Mouse (Mus musculus) layer of hippocampus, postnatal 10 days (tissue): ENCODE results near the gene Ppp1r14c. TPM values are rescaled to one million over a fixed set of nuclear protein-coding genes. Genes with fewer than 3 reads are reported as not detected.

ENCODE experiments used
- DNase-seq, 2 experiments: peaks; one replicate each; pipeline ENCODE4 v3.0.0; 2021; ENCODE audit warnings: low spot score in 2 of 2
- long read RNA-seq: library from polyadenylated mRNA; stranded (forward); transcript quantifications from one replicate; pipeline ENCODE4 v2.0.0, GENCODE M21; 2023
- total RNA-seq, 2 experiments: library from RNA; stranded (reverse); gene quantifications; 2 replicates each; pipeline ENCODE4 v1.2.3; 2021

The Ppp1r14c gene
- 100 to 1,000 TPM in 1 of 2 experiments, 10 to 100 TPM in 1; 95.9 to 102 TPM for total RNA-seq
- long read RNA-seq, transcript Ppp1r14c-201 (4 exons, 2,617 nt): major isoform, 145 of 159 reads
- long read RNA-seq, partial matches to known transcripts: 0 of 159 reads
- long read RNA-seq, other reads (novel, unspliced or antisense): 10 of 159 reads

DNA sequence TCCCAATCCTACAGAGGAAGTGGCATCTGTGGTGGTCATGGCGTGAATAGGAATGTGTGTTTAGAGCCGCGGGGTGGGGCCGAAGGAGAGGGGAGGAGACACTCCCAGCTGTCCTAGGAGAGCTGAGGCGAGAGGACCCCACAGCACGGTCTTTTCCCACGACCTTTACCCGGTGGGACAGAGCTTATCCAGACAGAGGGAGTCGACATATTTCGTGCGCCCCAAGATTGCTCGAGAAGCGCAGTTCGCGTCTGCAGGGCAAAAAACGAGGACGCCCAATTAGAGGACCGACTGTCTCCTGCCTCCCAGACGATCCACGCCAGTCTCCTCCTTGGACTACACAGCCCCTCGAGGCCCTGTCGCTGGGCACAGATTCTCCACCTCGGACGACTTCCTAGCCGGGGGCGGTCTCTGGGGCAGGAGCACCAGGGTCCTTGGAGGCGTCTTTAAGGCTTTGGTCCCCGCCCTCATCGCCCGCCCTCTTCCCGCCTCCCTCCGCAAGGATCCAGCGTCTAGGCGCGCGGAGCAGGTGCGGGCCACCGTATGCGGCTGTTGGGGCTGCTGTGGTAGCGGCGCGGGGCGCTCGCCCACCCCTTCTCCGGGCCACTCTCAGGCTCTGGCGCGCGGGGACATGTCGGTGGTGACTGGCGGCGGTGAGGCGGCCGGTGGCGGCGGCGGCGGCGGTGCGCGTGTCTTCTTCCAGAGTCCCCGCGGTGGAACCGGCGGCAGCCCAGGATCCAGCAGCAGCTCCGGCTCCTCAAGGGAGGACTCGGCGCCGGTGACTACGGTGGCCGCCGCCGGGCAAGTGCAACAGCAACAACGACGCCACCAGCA is at the start of gene Ppp1r14c:
Ppp1r14c (plus strand) TSS at position 22 of the 834 bp plus-strand sequence.
- DNase-seq: peak; percentile 64 to 76

DNA sequence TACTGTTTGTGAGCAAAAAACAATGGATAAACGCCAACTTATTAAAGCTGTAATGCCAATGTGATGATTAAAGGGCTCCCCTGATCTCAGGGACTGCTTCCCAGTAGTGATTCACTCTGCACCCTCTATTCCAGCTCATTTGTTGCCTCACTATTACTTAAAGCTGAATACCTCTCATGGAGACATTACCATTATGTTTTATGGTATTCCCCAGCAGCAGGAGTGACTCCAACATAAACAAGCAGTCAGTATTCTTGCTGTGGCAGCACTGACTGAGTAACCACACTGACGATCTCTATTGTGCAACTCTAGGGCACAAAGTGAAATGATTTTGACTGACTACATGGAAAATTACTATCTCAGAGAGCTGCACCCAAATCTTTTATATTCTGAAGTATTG is 44.5 kb upstream of the Ppp1r14c start:
- DNase-seq: no peak

DNA sequence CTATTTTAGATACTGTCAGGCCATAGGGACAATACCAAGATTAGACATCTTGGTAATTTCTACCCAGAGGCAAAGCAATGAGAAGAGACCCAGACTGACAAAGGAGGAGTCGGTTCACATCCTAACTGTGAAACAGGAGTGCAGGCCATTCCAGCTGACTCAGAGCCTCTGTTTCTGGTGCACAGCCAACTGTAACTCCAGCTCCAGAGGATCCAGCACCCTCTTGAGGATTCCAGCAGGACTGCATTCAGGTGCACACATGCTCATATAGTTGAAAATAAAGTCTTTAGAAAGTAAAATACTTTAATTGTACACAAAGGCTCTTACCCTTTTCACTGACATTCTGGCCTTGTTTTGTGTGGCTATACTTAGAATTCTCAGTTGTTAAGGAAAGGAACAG is 40.4 kb upstream of the Ppp1r14c start:
- DNase-seq: peak; percentile 32 to 38

DNA sequence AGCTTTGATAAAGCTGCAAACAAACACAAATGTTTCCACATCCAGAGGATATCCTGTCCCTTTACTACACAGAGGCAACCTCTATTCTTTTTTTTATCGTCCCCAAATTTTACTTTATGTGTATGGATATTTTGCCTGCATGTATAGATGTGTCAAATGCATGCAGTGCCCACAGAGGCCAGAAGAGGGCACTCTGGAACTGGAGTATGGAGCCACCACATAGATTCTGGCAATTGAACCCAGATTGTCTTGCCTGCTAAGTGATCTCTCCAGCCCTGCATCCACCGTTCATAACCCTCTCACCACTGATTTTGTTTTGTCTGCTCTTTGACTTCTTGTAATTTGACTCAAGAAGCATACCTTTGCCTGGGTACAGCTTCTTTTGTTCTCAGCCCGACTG is 33.0 kb upstream of the Ppp1r14c start:
- peak; percentile 84 to 86 for DNase-seq

DNA sequence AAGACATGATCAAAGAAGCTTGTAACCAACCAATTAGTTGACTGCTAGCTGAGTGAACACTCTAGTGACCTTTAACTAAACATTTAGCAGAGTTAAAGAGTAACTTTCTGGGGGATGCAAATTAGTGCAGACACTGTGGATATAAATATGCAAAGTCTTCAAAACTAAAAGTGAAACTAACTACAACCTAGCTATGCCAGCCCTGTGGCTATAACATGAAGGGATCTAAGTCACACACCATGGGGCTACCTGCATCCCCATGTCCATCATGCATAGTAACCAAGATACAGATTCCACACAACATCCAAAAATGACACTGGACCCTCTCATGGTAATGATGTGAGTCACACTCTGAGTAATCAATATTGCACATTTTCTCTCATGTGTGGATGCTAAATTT is 31.3 kb upstream of the Ppp1r14c start:
- DNase-seq: no peak

DNA sequence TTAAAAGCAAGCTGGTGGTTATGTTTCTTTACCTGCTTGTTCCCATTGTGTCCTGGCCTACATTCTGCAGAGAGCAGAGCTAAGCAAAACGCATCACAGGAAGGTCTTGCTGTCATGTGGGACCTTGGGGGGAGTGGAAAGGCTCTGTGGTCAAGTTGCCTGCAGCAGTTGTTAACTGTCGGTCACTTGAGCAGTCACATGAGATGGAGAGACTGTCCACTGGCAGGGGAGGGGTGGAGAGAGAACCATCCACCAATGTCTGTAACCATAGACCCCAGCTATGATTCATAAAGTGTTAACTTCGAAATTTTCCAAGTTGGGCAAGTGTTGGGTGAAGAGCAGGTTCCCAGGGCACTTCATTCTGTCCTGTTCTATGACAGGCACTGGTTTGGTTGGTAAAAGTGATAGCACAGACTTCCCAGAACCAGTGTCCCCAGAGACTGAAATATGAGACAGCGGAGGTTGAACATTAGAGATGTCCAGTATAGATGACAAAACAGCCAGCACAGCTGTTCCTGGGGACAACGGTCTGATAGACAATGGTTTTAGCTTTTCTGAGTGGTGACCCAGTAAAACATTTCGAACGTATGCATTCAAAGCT is 29.0 kb upstream of the Ppp1r14c start:
- no peak for DNase-seq

DNA sequence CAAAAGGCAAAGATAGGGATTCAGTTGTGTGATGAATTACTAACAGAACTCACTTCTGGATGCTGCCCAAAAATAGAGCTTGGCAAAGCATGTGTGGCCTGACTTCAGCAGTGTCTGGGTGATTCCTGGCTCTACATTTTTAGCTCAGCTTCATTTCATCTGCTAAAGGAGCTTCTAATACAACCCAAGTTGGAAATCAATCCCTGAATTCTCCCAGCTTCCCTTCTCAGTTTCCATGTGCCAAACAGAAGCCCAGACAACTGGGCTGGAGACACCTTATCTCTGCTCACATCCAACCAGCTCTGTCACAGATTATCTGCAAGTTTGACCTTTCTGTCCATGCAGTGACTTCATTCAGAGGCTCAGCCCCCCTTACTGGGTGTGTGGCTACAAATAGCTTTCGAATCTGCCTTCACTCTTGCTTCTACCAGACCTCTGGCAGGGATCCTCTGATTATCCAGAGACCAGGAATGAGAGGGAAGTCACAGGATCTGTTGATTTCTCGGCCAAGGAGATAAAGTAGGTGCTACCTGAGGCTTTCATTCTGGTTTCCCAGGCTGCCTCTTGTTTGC is 28.4 kb upstream of the Ppp1r14c start:
- DNase-seq: peak in 1 of 2 experiments; percentile 17

DNA sequence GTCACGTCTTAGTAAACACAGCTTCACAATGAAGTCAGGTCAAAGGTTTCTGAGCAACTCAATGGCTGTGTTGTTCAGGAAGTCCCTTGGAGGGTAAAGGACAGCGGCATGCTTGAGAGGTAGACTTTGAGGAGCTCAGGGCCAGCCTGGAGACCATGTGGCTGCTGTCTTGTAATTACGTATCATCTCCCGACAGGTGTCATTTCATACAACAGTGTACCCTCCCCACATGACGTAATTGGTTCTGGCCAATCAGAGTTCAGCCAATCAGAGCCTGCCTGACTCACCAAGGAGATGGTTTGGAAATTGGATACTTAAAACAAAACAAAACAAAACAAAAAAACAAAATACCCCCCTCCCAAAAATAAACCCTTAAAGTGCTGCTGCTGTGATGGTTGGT is 20.2 kb upstream of the Ppp1r14c start:
- no peak for DNase-seq

DNA sequence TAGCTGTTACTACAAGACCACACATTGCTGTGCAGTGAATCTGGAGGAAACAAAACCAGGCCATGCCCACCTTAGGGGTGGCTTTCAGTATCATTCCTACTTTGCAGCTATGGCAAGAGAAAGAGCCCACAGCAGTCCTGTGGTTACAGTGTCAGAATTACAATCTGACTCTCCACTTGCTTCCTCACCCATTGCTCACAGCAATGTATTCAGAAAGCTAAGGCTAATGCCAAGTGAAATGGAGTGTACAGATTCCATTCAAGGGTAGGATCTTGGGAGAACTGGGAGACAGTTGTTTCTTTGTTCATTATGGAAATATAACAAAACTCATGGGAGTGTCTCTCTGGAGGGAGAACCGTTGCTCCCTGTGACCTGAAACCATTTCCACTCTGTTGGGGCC is 6.3 kb upstream of the Ppp1r14c start:
- no peak for DNase-seq

DNA sequence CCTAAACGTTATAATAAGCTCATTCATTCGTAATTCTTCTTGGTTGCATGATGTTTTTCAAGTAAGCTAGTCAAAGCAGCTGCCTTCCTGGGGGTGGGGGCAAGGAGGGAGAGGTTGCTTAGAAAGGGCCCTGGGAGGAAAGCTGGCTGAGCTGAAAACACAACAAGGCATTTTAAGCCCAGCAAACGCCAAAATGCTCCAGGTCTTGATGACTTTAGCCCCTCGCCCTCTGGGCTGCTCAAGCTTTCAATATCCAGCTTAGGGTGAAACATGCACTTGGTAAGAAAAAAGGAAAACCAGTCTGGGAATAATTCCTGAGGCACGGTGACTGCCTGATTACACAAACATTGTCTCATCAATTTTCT is 204 bp upstream of the Ppp1r14c start:
- DNase-seq: no peak

DNA sequence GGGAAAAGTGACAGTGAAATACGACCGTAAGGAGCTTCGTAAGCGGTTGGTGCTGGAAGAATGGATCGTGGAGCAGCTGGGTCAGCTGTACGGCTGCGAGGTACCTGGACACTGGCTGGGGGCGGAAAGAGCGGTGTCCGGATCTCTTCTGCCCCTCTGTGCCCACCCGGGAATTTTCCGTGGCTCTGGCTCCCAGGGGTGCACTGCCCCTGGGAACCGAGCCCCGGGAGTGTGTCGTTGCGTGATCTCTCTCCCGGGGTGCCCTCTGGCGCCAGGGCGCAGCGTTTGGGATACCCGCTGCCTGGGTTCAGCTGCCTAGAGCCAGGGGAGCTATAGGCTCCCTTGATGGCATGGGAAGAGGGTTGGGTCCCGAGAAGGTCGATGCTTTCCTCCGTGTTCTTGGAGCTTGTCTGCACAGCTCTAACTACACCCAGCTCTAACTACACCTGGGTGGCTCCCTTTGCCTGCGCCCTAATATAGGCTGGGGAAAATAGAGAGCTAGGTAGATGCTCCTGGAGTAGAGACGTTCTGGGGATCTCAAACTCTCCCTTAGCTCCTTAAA is 1.1 kb downstream of the Ppp1r14c start:
- peak; percentile 57 to 70 for DNase-seq

DNA sequence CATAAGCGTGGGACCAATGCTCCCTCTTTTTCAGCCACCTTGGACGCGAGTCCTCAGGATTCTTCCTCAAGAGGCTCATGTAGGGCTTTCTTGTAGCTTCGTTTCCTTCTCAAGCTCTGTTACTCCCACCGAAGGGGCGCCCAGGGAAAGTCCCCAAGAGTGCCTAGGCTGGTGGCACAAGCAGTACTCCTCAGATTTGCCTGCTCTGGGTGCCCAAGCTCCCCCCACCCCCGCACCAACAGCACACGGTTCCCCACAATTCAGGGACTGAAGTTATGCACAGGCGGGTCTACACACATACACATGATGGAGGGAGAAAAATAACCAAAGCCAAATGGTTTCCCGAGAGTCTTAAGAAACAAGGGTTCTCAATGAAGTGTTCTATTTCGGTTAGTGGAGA is 1.6 kb downstream of the Ppp1r14c start:
- DNase-seq: peak; percentile 37 to 47

DNA sequence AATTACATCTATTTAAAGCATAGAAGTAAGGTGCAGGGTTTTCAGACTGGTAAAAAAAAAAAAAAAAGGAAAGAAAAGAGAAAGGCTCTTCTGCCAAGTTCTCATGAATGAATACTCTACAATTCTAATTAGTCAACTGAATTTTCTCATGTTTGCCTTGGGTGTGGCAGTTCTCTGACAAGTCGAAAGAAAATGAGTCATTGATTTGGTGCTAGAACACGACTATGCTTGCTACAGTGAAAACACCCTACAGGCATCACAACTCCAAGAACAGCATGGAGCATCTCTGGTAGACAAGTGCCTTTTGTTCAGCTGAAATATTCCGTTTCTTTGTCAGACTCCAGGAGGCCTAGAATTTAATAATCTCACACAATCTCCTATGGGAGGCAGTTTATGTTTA is 17.3 kb downstream of the Ppp1r14c start:
- DNase-seq: no peak

DNA sequence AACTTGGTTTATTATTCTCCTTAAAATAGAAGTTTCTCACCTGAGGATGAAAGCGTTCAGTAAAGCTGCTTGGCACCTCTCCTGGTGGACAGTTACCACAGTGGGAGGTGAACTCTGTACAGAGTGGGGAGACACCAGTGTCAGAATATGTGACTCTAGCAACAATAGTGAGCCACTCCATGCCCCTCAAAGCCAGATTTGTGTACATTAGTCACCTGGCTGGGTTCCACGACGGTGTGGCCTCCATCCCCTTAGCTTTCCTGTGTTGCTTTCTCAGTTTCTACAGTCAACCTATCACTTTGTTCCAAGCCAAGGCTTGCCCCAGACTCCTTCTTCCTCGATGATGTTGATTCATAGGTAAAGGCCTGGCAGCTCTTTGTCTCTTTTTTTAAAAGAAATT is 26.4 kb downstream of the Ppp1r14c start:
- no peak for DNase-seq

DNA sequence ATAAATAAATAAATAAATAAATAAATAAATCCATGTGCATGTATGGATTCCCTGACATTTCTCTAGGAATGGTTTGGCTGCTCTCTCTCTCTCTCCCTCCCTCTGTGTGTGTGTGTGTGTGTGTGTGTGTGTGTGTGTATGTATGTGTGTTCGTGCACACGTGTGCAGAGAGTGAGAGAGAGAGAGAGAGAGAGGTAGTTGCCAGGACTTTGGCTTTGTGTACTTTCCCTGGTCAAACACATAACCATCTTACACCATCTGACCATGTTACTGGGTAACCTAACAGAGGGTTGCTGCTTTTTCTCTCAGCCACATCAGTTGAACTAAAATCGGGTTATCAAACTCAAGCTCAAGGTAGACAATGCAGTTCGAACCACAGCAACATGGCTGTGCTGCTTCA is 27.7 kb downstream of the Ppp1r14c start:
- DNase-seq: no peak

DNA sequence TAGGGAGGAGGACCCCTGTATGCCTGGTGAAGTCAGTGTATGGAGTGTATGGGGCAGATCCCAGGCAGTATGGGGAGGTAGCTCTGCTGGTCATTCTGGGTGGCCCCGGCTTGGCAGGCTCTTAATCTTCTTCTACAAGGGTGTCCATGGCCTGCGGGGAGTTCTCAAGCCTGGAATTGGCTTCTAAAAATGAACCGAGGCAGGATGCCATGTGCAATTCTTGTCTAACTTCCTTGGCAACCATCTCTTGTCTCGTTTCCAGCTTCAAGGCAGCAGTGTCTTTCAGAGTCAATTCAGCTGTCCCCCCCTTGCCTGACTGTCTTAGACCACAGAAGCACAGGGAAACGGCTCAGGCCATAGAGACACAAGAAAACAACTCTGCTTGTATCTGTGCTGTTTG is 28.3 kb downstream of the Ppp1r14c start:
- peak in 1 of 2 experiments; percentile 60 for DNase-seq

DNA sequence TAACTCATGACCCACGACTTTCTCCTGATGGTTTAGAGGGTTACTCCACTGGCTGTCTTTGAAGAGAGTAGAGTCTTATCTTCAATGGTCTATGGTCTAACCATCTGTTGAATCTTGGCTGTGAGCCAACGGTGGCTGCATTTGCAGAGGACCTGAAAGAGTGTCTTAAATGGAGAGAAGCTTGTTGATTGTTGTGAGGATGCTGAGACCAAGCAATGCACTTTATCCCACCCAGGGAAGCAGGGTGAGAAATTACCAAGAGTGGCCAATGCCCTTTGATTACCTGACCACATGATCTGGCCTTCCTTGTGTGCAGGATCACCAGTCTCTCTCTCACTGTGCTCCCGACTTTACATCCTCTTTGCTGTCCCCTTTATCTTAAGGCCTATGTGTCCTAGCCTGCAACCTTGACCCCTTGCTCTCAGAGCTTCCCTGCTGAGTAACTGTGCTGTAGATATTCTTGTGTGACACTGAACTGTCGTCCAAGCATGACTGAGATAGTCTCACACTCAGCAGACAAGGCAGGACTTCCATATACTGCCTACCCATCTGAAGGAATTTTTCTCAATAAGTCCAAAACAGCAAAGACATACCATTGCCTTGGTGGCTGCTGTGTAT is 28.9 kb downstream of the Ppp1r14c start:
- no peak for DNase-seq

DNA sequence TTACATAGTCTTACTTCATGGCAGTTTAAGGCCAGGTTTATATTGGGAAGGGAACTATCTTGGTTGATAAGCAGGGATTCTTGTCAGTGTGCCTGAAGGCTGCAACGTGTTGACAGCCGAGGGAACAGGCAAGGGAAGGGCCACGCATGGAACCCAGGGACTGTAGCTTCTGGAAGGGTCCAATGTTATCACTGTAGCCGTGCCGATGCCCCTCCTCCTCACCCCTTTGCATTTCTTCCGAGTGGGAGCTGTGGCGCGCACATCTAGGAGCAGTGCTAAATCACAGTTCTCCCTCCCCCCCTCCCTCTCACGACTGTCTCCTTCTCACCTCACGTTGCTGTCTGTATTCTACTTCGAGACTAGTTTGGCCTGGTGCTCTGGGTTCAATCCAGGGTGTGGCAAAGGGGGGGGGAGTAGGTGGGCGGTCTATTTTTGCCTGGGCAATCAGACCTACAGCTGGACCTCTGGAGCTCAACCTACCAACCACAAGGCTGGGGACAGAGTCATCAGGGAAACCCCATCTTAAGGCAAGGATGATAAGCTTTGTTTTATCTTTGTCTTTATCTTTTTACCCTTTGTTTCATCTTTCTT is 29.6 kb downstream of the Ppp1r14c start:
- DNase-seq: no peak

DNA sequence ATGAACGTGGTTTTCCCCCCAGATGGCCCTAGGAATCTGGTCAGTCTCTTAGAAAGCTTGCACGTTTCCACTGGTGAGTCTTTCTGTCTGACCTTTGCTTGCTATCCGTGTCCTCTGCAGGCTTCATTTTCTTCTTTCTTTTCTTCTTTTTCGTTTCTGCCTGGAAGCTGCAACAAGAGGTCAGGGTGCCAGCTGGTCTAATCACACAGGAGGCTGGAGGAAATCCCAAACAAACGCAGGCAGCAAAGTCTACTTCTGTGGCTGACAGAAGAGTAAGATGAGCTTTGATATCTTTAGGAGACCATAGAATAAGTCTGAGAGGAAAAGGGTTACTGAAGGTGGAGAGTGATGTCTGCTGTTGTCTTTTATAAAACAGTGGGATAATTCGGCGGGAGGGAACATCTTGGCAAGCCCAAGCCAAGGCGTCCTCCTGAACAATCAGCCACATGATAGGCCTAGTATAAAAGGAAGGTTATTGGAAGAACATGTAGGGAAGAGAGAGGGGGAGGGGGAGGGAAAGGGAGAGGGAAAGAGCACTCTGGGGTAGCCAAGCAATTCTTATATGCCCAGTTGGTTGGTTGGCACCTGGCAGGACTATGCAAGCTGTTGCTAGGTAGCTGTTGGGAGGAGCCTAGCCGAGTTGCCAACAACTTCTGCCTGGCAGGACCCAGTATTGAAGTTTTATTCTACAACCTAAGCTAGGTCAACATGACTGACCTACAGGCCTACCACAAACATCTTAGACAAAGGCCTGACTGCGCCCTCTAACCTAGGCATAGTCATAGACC is 30.3 kb downstream of the Ppp1r14c start:
- DNase-seq: no peak

DNA sequence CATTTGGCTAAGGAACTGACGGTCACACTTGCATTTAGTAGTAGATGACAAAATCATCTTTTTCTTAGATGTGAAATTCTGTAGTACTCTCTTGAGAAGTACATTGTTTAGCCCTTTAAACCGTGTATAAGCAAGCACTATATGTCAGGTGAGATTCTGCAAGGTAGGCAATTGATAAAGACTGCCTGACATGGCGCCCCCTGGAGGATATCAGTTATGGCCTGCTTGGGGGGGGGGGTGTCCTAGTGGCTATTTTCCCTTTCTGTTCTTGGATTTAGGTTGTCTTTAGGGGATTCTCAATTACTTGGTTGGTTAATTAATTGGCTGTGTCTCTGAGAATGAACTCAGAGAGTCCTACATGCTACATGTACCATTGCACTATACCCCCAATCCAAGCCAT is 31.5 kb downstream of the Ppp1r14c start:
- no peak for DNase-seq
